Mouse (Mus musculus): ENCODE measurements around the gene Morc1.

GRCm38 (mm10) chr16:48409580-48409979, 21.5 kb upstream of the Morc1 start:
- TF ChIP-seq POLR2A (IDR thresholded peaks at IDR 0.05; ENCODE audit: extremely low read depth, insufficient read depth, low read length): no peak
- no peak for TF ChIP-seq CTCF (IDR thresholded peaks at IDR 0.05; ENCODE audit: extremely low read depth, insufficient read depth, low read length)
